Mouse (Mus musculus): ENCODE results near the gene Dapk1. TPM values are rescaled to one million over a fixed set of nuclear protein-coding genes. Genes with fewer than 3 reads are reported as not detected.

The Dapk1 gene
- total and polyA plus RNA-seq, 3 experiments = 15.5 to 25.8 (median 18.9) TPM

Other genes starting within 250 kb of the Dapk1 start
- gene BC051665, start 184.4 kb downstream of the Dapk1 start, total RNA-seq (2021) = not detected
- gene BC051665, start 184.4 kb downstream of the Dapk1 start, polyA plus RNA-seq (2012; rRNA removed) = not detected in 2 replicates
- gene Ctsll3, start 200.9 kb downstream of the Dapk1 start, total RNA-seq (2021) = not detected
- not detected in 2 replicates for gene Ctsll3, start 200.9 kb downstream of the Dapk1 start, polyA plus RNA-seq (2012; rRNA removed)